Mouse (Mus musculus) limb, embryonic 10.5 days (tissue): ENCODE data around the gene Hopx. TPM values are rescaled to one million over a fixed set of nuclear protein-coding genes. Genes with fewer than 3 reads are reported as not detected.

ENCODE experiments used
- DNase-seq: peaks from one replicate; pipeline ENCODE4 v3.0.0-alpha.2; 2017; ENCODE audit warnings: low spot score
- H3K27ac ChIP-seq: fragments of 300-500 bp; sonication (generic); 2 replicates; pipeline ENCODE4 v1.5.1; 2016; ENCODE audit warnings: mild to moderate bottlenecking
- H3K27me3 ChIP-seq: fragments of 300-500 bp; sonication (generic); 2 replicates; pipeline ENCODE4 v1.6.1; 2016; ENCODE audit warnings: low read depth, mild to moderate bottlenecking; ENCODE audit not compliant: poor library complexity, severe bottlenecking
- H3K36me3 ChIP-seq: fragments of 300-500 bp; sonication (generic); 2 replicates; pipeline ENCODE4 v1.6.1; 2016; ENCODE audit warnings: mild to moderate bottlenecking, moderate library complexity
- H3K4me1 ChIP-seq: fragments of 300-500 bp; sonication (generic); 2 replicates; pipeline ENCODE4 v1.6.1; 2016
- H3K4me3 ChIP-seq: fragments of 300-500 bp; sonication (generic); 2 replicates; pipeline ENCODE4 v1.5.1; 2016; ENCODE audit warnings: mild to moderate bottlenecking, moderate library complexity
- H3K9me3 ChIP-seq: fragments of 300-500 bp; sonication (generic); replicated peaks from 2 replicates; pipeline ENCODE4 v1.6.1; 2016; ENCODE audit warnings: mild to moderate bottlenecking
- WGBS: fragments of 180-500 bp; shearing (Covaris S2); methylation state at CpG from one replicate; pipeline ENCODE4 v1.1.7; 2016; 5-methylcytosine and 5-hydroxymethylcytosine counted together
- polyA plus RNA-seq: library from polyadenylated mRNA; unstranded; fragments of >200 nt; fragmentation: Nextera tagmentation; extraction: Ambion mirVana; gene quantifications from 2 replicates; pipeline ENCODE4 v1.2.1, GENCODE M21; 2016

The Hopx gene
- polyA plus RNA-seq, 1 experiment from 2014 or later = not detected

DNA sequence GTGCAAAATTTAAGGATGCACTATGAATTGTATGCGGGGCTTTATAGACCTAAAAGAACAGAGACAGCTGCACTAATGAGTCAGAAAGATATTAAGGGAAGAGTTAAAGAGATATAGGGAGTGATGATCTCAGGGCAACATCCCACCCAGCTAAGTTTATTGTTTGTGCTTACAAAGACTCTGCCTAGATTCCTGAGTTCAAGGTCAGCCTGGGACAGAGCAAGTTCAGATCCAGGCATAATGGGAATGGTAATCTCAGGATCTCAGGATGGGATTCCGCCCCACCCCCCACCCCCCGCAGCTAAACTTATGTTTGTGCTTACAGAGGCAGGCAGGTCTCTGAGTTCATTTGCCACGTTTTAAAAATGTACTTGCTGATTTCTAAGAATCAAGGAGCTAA, 13.9 kb upstream of the Hopx start:
- peaks cover 6% of the 10 kb centered on the region; the same call in 1 of the 2 replicates for H3K4me1 ChIP-seq
- H3K36me3 ChIP-seq = no peaks in the 10 kb centered on the region

DNA sequence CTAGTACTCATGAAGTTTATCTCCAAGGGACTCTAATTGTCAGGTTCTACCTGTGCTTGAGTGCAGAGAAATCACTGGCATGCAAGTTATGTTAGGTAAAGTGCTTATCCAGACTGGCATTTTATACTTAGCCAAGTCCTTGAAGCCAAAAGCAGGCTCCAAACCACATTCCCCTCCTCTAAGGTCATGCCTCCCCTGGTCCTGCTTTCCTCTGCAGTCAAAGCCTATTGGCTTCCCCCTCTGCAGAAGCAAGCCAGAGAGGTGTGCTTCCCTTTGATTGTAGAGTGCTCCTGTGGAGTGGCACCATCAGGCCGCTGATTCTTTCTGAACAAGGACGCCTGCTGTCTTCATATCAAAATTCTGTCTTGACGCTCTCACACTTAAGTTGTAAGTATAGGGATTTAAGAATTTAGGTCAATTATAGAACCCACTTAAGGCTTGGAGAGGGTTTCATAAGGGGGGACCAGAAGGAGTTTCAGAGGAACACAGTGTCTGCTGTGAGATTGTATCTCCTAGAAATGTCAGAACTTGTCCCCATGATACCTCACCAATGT, 11.6 kb upstream of the Hopx start:
- 83% methylated on average over 3 of the region's 3 CpGs for WGBS
- Histone ChIP-seq H3K27ac (no peak overlapping the region), H3K4me1 (peaks cover 25% of the 10 kb centered on the region)

More for the DNA sequence above, 13.9 kb upstream of the Hopx start:
- H3K4me3 ChIP-seq = no peak overlapping the region
- WGBS = 89% methylated on average over 4 of the region's 4 CpGs
- H3K27ac ChIP-seq = no peak overlapping the region
- no peak for DNase-seq
- no peaks in the 10 kb centered on the region for H3K9me3 ChIP-seq
- no peaks in the 10 kb centered on the region for H3K27me3 ChIP-seq

DNA sequence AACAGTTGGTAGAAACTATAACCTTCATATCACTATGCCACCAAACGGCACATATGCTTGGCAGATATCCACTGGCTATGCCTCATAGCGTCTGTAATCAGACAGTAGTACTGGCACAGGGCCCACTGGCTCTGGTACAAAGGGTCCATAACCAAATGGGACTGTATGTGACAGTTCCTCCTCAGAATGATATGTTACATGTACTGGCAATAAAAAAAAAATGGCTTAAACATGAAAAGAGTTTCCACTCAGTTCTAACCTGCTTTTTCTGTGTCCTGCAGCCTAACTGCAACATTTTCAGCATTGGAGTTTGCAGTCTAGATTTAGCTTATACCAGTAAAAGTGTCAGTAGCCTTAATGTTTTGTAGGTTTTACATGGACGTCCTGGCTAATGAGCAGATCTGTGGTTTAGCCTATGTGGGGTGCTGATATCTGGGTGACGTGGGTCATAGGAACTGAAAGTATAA, 9.9 kb upstream of the Hopx start:
- Histone ChIP-seq H3K27ac (no peak overlapping the region), H3K36me3 (no peaks in the 10 kb centered on the region), H3K4me3 (no peak overlapping the region), H3K9me3 (no peaks in the 10 kb centered on the region), H3K27me3 (no peaks in the 10 kb centered on the region), H3K4me1 (peaks cover 18% of the 10 kb centered on the region)
- DNase-seq = no peak
- 87% methylated on average over 4 of the region's 4 CpGs for WGBS

More for the DNA sequence above, 11.6 kb upstream of the Hopx start:
- no peak overlapping the region for H3K4me3 ChIP-seq
- no peak for DNase-seq
- H3K27me3 ChIP-seq = no peaks in the 10 kb centered on the region
- no peaks in the 10 kb centered on the region for H3K9me3 ChIP-seq
- no peaks in the 10 kb centered on the region for H3K36me3 ChIP-seq

DNA sequence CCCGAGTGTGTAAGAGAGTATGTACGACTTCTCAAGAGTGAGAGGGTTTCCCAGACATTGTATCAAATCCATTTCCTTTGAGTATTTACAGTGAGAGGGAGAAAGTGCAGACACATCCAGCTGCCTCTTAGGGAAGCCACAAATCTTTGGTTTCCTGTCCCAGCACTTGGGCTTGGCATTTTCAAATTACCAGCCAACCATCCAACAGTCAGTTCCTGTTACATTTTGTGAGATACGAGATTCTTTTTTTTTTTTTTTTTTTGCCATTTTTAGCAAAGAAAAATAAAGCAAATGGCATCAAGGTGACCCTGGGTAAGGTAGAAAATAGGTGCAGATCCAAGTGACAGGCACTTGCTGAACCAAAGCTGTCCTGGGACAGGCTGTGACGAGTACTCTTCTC, 9.2 kb upstream of the Hopx start:
- DNase-seq = no peak
- Histone ChIP-seq H3K4me1 (peaks cover 18% of the 10 kb centered on the region), H3K36me3 (no peaks in the 10 kb centered on the region), H3K27ac (no peak overlapping the region), H3K4me3 (no peak overlapping the region), H3K27me3 (no peaks in the 10 kb centered on the region), H3K9me3 (no peaks in the 10 kb centered on the region)
- 73% methylated on average over 4 of the region's 4 CpGs for WGBS

DNA sequence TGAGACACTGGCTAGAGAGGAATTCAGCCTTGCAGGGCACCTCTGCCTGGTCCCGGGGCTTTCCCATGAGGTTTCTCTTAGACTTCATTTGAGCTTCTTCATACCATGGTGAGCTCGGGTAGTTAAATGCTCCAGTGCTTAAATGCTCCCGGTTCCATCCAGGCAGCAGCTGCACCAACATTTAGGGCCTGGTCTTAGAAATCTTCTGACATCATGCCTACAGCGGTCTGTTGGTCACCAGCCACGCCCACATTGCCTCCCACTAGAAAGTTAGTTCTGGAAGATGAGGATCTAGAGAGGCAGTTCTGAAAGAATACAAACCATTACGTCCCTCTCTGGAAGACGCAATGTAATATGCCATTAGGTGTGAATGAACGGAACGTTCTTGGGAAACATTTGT, 8.7 kb upstream of the Hopx start:
- Histone ChIP-seq H3K4me3 (no peak overlapping the region), H3K36me3 (no peaks in the 10 kb centered on the region), H3K4me1 (peaks cover 18% of the 10 kb centered on the region), H3K27me3 (no peaks in the 10 kb centered on the region), H3K27ac (no peak overlapping the region), H3K9me3 (no peaks in the 10 kb centered on the region)
- WGBS = 74% methylated on average over 9 of the region's 9 CpGs
- DNase-seq = no peak

DNA sequence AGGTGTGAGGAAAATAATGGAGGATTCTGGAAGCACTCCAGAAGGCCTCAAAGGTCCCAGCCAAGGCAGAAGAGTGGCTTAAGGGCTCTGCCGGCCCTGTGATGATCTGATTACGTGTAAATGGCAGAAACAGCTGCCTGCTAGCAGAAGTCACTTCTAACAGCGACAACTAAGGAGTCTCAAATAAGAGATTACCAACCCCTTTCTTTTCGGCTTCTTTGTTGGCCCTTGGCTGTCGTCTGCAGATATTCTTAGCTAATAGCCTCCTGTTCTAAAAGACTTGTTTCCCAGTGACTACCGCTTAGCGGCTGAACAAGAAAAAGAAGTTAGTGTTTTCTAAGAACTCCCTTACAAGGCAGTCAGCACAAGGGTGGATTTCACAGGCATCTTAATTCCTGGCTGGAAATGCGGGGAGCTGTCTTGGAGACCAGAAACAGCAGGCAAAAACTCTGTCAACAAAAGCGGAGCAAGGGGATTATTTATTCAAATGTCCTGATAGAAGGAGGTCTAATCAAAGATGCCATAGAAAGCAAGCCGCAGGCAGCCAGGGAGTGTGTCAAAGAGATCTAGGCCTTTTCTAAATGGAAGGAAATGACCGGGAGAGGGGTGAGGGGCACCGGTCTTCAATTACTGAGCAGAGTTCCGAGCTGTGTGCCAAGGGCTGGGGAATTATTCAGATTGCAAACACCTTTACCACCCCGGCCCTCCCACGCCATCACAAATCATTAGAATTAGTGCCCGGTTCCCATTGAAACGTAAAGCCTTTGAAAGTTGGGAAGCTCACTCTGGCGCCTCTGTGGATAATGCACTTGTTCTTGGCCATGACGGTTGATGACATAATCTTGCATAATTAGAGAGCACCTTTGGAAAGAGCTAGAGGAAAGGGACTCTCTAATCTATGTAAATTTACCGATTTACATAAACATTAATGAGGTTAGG, 7.6 kb upstream of the Hopx start:
- DNase-seq = no peak
- WGBS = 13% methylated on average over 20 of the region's 20 CpGs
- no peak overlapping the region for H3K4me3 ChIP-seq

DNA sequence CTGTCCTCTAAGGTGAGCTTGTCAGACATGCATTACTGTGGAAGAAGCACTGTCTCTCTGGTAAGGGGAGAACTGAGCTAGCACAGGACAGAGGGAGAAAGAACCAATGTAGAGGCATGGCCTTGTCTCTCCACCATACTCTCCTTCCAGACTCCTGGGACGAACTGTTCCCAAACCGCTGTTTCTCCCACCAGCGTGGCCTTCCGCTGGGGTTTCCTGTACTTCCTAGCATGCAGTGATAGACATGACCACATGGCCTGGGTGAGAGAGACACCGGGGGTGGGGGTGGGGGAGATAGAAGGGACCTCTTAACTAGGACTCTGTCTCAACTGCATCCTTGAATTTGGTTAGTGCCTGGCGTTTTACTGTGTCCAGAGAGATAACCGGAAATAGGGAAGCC, 5.8 kb upstream of the Hopx start:
- WGBS = 91% methylated on average over 7 of the region's 7 CpGs
- H3K36me3 ChIP-seq = no peaks in the 10 kb centered on the region
- H3K4me1 ChIP-seq = peaks cover 20% of the 10 kb centered on the region
- H3K27me3 ChIP-seq = peaks cover 2% of the 10 kb centered on the region; the same call in 1 of the 2 replicates
- no peak overlapping the region for H3K27ac ChIP-seq
- no peak overlapping the region for H3K4me3 ChIP-seq
- no peak for DNase-seq
- H3K9me3 ChIP-seq = no peaks in the 10 kb centered on the region

More for the DNA sequence above, 7.6 kb upstream of the Hopx start:
- Histone ChIP-seq H3K27me3 (no peaks in the 10 kb centered on the region), H3K27ac (0 out of 2 replicates have a peak overlapping the region, but pooled peaks have one; percentile 21), H3K36me3 (no peaks in the 10 kb centered on the region), H3K4me1 (peaks cover 18% of the 10 kb centered on the region), H3K9me3 (no peaks in the 10 kb centered on the region)

DNA sequence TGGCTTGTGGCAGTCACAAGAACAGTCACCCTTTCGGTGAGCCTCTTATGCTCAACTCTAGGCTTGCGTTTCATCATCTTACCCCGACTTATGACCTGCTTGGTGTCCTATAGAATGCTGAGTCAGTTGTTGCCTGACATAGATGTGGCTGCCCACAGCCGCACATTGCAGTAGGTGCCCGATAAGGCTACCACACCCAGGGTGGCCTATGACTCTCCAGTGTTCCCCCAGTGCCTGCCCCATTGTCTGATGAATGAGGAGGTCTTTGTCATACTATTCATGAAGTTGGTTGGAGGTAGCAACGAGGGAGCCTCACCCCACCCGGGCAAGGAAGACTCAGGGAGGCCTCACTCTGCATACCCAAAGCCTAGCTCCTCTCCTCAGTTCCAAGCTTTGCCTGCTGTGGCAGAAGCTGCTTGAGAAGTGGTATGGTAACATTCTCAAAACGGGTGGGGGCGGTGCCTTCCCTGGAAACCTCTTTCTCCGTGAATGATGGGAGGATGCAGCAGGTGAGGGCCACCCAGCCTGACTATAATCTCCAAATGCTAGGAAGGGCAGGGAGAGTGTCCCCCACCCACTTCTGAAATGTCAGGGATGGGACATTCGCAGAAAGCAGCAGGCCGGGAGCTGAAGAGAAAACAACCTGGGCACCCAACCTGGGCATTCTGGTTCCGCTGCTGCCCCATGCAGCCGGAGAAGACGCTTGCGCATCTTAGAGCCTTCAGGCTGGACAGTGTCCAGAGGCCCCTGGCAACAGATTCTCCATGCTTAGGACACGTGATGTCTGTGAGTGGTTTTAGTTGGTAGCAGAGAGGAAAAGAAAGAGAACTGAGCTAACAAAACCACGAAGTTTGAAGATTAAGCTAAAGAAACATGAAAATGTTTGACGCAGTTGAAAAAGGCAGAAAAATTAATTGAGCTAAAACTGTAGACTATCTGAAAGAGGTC, 4.8 kb upstream of the Hopx start:
- H3K36me3 ChIP-seq = no peaks in the 10 kb centered on the region
- peaks cover 4% of the 10 kb centered on the region; the same call in 1 of the 2 replicates for H3K27me3 ChIP-seq
- H3K9me3 ChIP-seq = no peaks in the 10 kb centered on the region
- peaks cover 30% of the 10 kb centered on the region for H3K4me1 ChIP-seq
- no peak for DNase-seq
- 85% methylated on average over 19 of the region's 19 CpGs for WGBS
- H3K4me3 ChIP-seq = no peak overlapping the region
- H3K27ac ChIP-seq = no peak overlapping the region

DNA sequence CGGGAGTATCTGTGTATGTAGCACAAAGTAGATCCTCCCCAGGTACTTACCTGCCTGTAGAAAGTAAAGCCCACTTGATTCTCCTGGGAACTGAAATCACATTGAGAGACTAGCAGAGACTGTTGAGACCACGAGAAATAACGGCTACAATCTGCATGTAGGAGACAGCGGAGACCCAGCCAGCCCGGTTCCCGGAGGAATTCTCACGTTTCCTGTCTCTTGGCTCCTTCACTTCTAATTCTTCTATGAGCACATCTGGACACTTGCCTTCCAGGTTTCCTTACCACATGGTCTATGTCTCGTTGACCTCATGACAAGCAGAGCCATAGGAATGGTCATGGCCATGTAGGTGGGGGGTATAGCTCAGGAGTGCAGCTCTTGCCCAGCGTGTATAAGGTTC, 811 bp upstream of the Hopx start:
- H3K27me3 ChIP-seq = peaks cover 4% of the 10 kb centered on the region; the same call in 1 of the 2 replicates
- DNase-seq = no peak
- H3K9me3 ChIP-seq = no peaks in the 10 kb centered on the region
- H3K4me1 ChIP-seq = peaks cover 27% of the 10 kb centered on the region
- WGBS = 91% methylated on average over 9 of the region's 9 CpGs
- no peak overlapping the region for H3K27ac ChIP-seq
- no peak overlapping the region for H3K4me3 ChIP-seq
- H3K36me3 ChIP-seq = no peaks in the 10 kb centered on the region

DNA sequence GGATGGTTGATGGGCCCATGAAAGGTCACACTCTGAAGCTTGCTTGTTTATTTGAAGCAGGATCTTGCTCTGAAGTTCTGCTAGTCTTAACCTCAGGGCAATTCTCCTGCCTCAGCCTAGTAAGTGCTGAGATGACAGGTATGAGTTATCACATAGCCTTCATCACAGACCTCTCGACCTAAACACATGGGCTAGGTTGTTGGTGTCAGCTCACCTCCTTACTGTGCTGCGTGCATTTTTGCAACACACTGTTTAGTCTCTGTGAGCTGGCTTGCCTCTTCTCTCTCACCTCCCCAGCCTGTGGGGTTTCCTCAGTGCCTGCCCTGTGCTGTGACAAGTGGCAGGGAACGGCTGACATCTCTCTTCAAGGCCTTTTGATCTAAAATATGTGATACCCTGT, 1.1 kb downstream of the Hopx start:
- peaks cover 32% of the 10 kb centered on the region for H3K4me1 ChIP-seq
- H3K27ac ChIP-seq = no peak overlapping the region
- no peak for DNase-seq
- peaks cover 4% of the 10 kb centered on the region; the same call in 1 of the 2 replicates for H3K27me3 ChIP-seq
- WGBS = 73% methylated on average over 3 of the region's 3 CpGs
- no peaks in the 10 kb centered on the region for H3K9me3 ChIP-seq
- no peaks in the 10 kb centered on the region for H3K36me3 ChIP-seq
- H3K4me3 ChIP-seq = no peak overlapping the region

DNA sequence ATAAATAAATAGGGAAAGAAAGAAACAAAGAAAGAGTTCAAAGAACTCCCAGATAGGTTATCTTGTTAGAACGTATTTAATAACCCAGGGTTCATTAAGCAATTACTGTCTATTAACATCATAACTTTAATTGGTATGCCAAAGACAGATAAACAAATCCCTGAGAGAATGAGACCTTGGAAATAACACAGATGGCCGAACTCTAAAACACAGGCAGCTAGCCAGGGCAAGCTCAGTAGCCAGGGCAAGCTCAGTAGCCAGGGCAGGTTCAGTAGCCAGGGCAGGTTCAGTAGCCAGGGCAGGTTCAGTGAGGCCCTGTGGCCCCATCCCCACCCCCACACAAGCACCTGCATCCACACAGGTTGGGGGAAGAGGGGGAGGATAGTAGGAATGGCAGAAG, 2.9 kb downstream of the Hopx start:
- 60% methylated on average over 2 of the region's 2 CpGs for WGBS
- H3K27me3 ChIP-seq = peaks cover 4% of the 10 kb centered on the region; the same call in 1 of the 2 replicates
- no peaks in the 10 kb centered on the region for H3K36me3 ChIP-seq
- no peaks in the 10 kb centered on the region for H3K9me3 ChIP-seq
- no peak for DNase-seq
- peaks cover 32% of the 10 kb centered on the region for H3K4me1 ChIP-seq
- H3K4me3 ChIP-seq = no peak overlapping the region
- no peak overlapping the region for H3K27ac ChIP-seq

DNA sequence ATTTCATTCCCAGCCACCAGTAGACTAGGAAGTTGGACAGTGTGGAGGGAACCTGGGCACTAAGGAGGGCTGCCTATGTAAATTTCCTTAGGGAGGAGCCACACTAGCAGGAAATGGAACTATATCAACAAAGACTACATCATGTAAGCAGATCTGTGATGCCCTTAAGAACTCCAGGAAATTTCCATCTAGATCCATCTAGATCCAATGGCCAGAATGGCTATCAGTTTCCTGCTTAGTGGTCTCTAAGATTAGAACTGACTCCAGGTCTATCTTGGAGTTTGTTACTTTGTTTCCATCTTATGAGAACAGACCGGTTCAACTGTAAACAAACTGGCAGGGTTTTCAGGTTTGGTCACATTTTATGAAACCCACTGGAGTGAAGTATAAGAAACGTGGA, 5.1 kb downstream of the Hopx start:
- no peaks in the 10 kb centered on the region for H3K36me3 ChIP-seq
- 71% methylated on average over 2 of the region's 2 CpGs for WGBS
- no peak for DNase-seq
- H3K9me3 ChIP-seq = no peaks in the 10 kb centered on the region
- peaks cover 21% of the 10 kb centered on the region for H3K4me1 ChIP-seq
- H3K27me3 ChIP-seq = no peaks in the 10 kb centered on the region
- no peak overlapping the region for H3K27ac ChIP-seq
- no peak overlapping the region for H3K4me3 ChIP-seq
